Mouse (Mus musculus) spleen, adult 2 months (tissue): ENCODE data around the gene Coa4.

Experiments
- CTCF ChIP-seq: fragments of 200-500 bp; IDR thresholded peaks from 2 replicates; pipeline ENCODE4 v1.5.1; 2011; ENCODE audit warnings: mild to moderate bottlenecking, inconsistent platforms; ENCODE audit not compliant: insufficient read depth, insufficient read length, insufficient replicate concordance; ENCODE audit errors: extremely low read depth
- POLR2A ChIP-seq: fragments of 200-500 bp; IDR thresholded peaks from 2 replicates; pipeline ENCODE4 v1.6.1; 2011; ENCODE audit warnings: low read depth, low read length, inconsistent platforms

GRCm38 (mm10) chr7:100557241-100557640 lies 20.4 kb downstream of the Coa4 start:
- no peak for TF ChIP-seq POLR2A
- TF ChIP-seq CTCF = no peak
